9 mouse cellular contexts compared by ENCODE assay signal in genomic region chr2:37774571-37774970, GRCm38 (mm10). TPM values are rescaled to one million over a fixed set of nuclear protein-coding genes. Genes with fewer than 3 reads are reported as not detected.
DNase-seq lines count a peak whose midpoint lies in the region; ATAC-seq and TF ChIP-seq lines count a peak whose summit lies in the region.
"Had no signal": no experiment of that assay in that cellular context is flagged by ENCODE, and none has a peak within 500 bp of the region (broad histone marks: within the 10 kb centered on the region; RNA-seq: fewer than 3 reads in every experiment).

No protein-coding gene starts in this region.

- H3K4me2 ChIP-seq in kidney, embryonic 14.5 days (replicated peaks; ENCODE audit: low read depth, low read length) = no peak overlapping the region
- no peak overlapping the region for H3K4me2 ChIP-seq in forebrain, embryonic 15.5 days (replicated peaks)
- H3K4me2 ChIP-seq: embryonic facial prominence, embryonic 13.5 days had no signal

- no peak for ATAC-seq in CD4-positive, CD25-positive, alpha-beta regulatory T cell, adult 4 months
- no peak for ATAC-seq in kidney, embryonic 14.5 days (ENCODE audit: low FRiP score, low TSS enrichment)
- ATAC-seq in forebrain, embryonic 15.5 days (replicated peaks) = no peak

- 7% methylated on average over 5 of the region's 5 CpGs for WGBS in kidney, embryonic 14.5 days
- WGBS in forebrain, embryonic 15.5 days = 9% methylated on average over 5 of the region's 5 CpGs

- TF ChIP-seq EP300 in ES-Bruce4 (IDR thresholded peaks at IDR 0.05; ENCODE audit: insufficient read depth, low read depth, low read length) = no peak

- no peak for TF ChIP-seq POLR2A in ES-Bruce4 (IDR thresholded peaks at IDR 0.05; ENCODE audit: insufficient read depth, low read length)

- no peak overlapping the region for H3K4me3 ChIP-seq in kidney, embryonic 14.5 days (ENCODE audit: low read length)
- no peak overlapping the region for H3K4me3 ChIP-seq in ES-Bruce4 (ENCODE audit: low read depth, low read length)
- no peak overlapping the region for H3K4me3 ChIP-seq in forebrain, embryonic 15.5 days
- H3K4me3 ChIP-seq: embryonic facial prominence, embryonic 13.5 days had no signal

- no peak overlapping the region for H3K9ac ChIP-seq in kidney, embryonic 14.5 days (ENCODE audit: low read depth, low read length)
- no peak overlapping the region for H3K9ac ChIP-seq in ES-Bruce4 (ENCODE audit: low read depth, poor library complexity, severe bottlenecking)
- H3K9ac ChIP-seq in forebrain, embryonic 15.5 days (replicated peaks) = no peak overlapping the region
- H3K9ac ChIP-seq: embryonic facial prominence, embryonic 13.5 days had no signal

- peaks cover 6% of the 10 kb centered on the region for H3K27me3 ChIP-seq in kidney, embryonic 14.5 days (ENCODE audit: control insufficient read depth, insufficient read depth, low read length)
- no peaks in the 10 kb centered on the region for H3K27me3 ChIP-seq in ES-Bruce4 (ENCODE audit: control insufficient read depth, insufficient read depth, low read length, poor library complexity, severe bottlenecking)
- no peaks in the 10 kb centered on the region for H3K27me3 ChIP-seq in forebrain, embryonic 15.5 days

- H3K9me3 ChIP-seq in kidney, embryonic 14.5 days (ENCODE audit: control insufficient read depth, low read length) = no peaks in the 10 kb centered on the region
- H3K9me3 ChIP-seq in ES-Bruce4 (replicated peaks; ENCODE audit: control insufficient read depth, insufficient read depth, low read length, poor library complexity, severe bottlenecking) = no peaks in the 10 kb centered on the region
- H3K9me3 ChIP-seq in forebrain, embryonic 15.5 days = no peaks in the 10 kb centered on the region
- H3K9me3 ChIP-seq: embryonic facial prominence, embryonic 13.5 days had no signal

- TF ChIP-seq CTCF in ES-Bruce4 (IDR thresholded peaks at IDR 0.05; ENCODE audit: low read depth, low read length) = peak; percentile 80

- no peak overlapping the region for H3K27ac ChIP-seq in kidney, embryonic 14.5 days (ENCODE audit: low read depth, low read length)
- H3K27ac ChIP-seq in ES-Bruce4 (ENCODE audit: insufficient read depth, low read length) = no peak overlapping the region
- H3K27ac ChIP-seq in forebrain, embryonic 15.5 days (replicated peaks) = 0 out of 2 replicates have a peak overlapping the region, but pooled peaks have one; percentile 4
- H3K27ac ChIP-seq: embryonic facial prominence, embryonic 13.5 days had no signal

- peak; percentile 22 for DNase-seq in CD4-positive, CD25-positive, alpha-beta regulatory T cell, adult 2 months (ENCODE audit: low read depth, low spot score)
- peak; percentile 53 for DNase-seq in kidney, adult 9 months
- peak; percentile 87 for DNase-seq in retina, postnatal 1 day
- DNase-seq in spleen, adult 18-20 months = no peak

- peaks cover 25% of the 10 kb centered on the region; the same call in 1 of the 2 replicates for H3K4me1 ChIP-seq in kidney, embryonic 14.5 days (ENCODE audit: control insufficient read depth, insufficient read depth, low read length)
- H3K4me1 ChIP-seq in ES-Bruce4 (ENCODE audit: control insufficient read depth, insufficient read depth, low read length) = peaks cover 3% of the 10 kb centered on the region
- H3K4me1 ChIP-seq in forebrain, embryonic 15.5 days = peaks cover 46% of the 10 kb centered on the region

- H3K36me3 ChIP-seq in kidney, embryonic 14.5 days (ENCODE audit: control insufficient read depth, insufficient read depth, low read length) = no peaks in the 10 kb centered on the region
- H3K36me3 ChIP-seq in ES-Bruce4 (ENCODE audit: control insufficient read depth, insufficient read depth, low read length, poor library complexity, severe bottlenecking) = no peaks in the 10 kb centered on the region
- H3K36me3 ChIP-seq in forebrain, embryonic 15.5 days = no peaks in the 10 kb centered on the region
- H3K36me3 ChIP-seq: embryonic facial prominence, embryonic 13.5 days had no signal

RNA-seq across cellular contexts. Expression of gene Crb2, which starts 1.5 kb away (rescaled TPM):
- polyA plus RNA-seq in CD4-positive, CD25-positive, alpha-beta regulatory T cell, adult 4 months (2017; shearing (Covaris generic)) = under 1 TPM in 1 of 2 experiments, not detected in 1; 0.28 TPM
- polyA plus RNA-seq in kidney, embryonic 14.5 days (2014; fragmentation: Nextera tagmentation; extraction: Ambion mirVana) = 2.2 and 3.2 TPM in 2 replicates
- 1.0 and 2.1 TPM in 2 replicates for polyA plus RNA-seq in ES-Bruce4 (2011; ENCODE audit: insufficient read depth, insufficient read length, low read depth, missing spikeins)
- 7.1 and 8.4 TPM in 2 replicates for polyA plus RNA-seq in forebrain, embryonic 15.5 days (2015; fragmentation: Nextera tagmentation; extraction: Ambion mirVana)

Comparison
In these comparisons a context has a peak if more than half of its experiments do, and no peak if none do; other contexts are left out.
1. DNase-seq: peak in CD4-positive, CD25-positive, alpha-beta regulatory T cell, adult 2 months (single experiment), kidney, adult 9 months (single experiment) and retina, postnatal 1 day (single experiment); none in spleen, adult 18-20 months (0 of 2).